Mouse (Mus musculus) forebrain, embryonic 12.5 days (tissue): Measurements from ENCODE around the gene Styk1. TPM values are rescaled to one million over a fixed set of nuclear protein-coding genes. Genes with fewer than 3 reads are reported as not detected.
A peak's percentile ranks its signal among the peaks of the same experiment; 100 is the strongest.
"Not testable (repeated sequence)": the region's sequence is repeated elsewhere in the genome, so short reads cannot be mapped to it uniquely, and the experiment has no call there.

Experiments
- ATAC-seq: fragments of 200-750 bp; cut with Nextera tagmentation; 2 replicates; pipeline ENCODE4 v1.8.0; 2017; ENCODE audit warnings: moderate TSS enrichment; ENCODE audit not compliant: low FRiP score
- H3K27ac ChIP-seq: fragments of 300-500 bp; sonication (generic); 2 replicates; pipeline ENCODE4 v1.5.1; 2016; ENCODE audit warnings: mild to moderate bottlenecking
- H3K27me3 ChIP-seq: fragments of 300-500 bp; sonication (generic); 2 replicates; pipeline ENCODE4 v1.6.1; 2016; ENCODE audit warnings: mild to moderate bottlenecking
- H3K36me3 ChIP-seq: fragments of 300-500 bp; sonication (generic); replicated peaks from 2 replicates; pipeline ENCODE4 v1.6.1; 2016; ENCODE audit warnings: mild to moderate bottlenecking
- H3K4me1 ChIP-seq: fragments of 300-500 bp; sonication (generic); 2 replicates; pipeline ENCODE4 v1.6.1; 2016
- H3K4me2 ChIP-seq: fragments of 300-500 bp; sonication (generic); 2 replicates; pipeline ENCODE4 v1.6.1; 2016; ENCODE audit warnings: mild to moderate bottlenecking, moderate library complexity
- H3K4me3 ChIP-seq: fragments of 300-500 bp; sonication (generic); replicated peaks from 2 replicates; pipeline ENCODE4 v1.5.1; 2016; ENCODE audit warnings: mild to moderate bottlenecking
- H3K9ac ChIP-seq: fragments of 300-500 bp; sonication (generic); 2 replicates; pipeline ENCODE4 v1.6.1; 2016; ENCODE audit warnings: mild to moderate bottlenecking
- H3K9me3 ChIP-seq: fragments of 300-500 bp; sonication (generic); 2 replicates; pipeline ENCODE4 v1.6.1; 2016
- WGBS: fragments of 180-500 bp; shearing (Covaris S2); methylation state at CpG from one replicate; pipeline ENCODE4 v1.1.7; 2016; 5-methylcytosine and 5-hydroxymethylcytosine counted together
- polyA plus RNA-seq: library from polyadenylated mRNA; unstranded; fragments of >200 nt; fragmentation: Nextera tagmentation; extraction: Ambion mirVana; gene quantifications from 2 replicates; pipeline ENCODE4 v1.2.1, GENCODE M21; 2016

Styk1 gene
- polyA plus RNA-seq, 1 experiment from 2014 or later, result 0.83 TPM

DNA sequence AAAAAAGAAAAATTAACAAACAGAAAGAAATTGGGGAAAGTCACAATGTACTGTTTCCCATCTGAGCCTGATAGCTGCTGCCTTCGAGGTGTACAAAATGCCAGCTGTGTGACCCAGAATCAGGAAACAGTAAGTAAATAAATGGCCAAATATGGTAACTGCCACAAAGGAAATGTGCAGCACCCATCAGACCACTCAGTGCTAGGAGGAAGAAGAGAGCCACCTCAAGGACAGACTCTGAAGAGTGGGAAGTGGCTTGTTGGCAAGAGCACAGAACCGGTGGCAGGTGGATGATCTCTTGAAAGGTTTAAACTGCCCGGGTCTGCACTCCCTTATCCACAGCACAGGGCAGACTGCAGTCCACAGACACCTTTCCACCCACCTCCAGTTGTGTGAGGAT lies 45.4 kb downstream of the Styk1 start:
- Histone ChIP-seq H3K9me3 (no peaks in the 10 kb centered on the region), H3K9ac (no peak overlapping the region), H3K4me3 (no peak overlapping the region), H3K27ac (no peak overlapping the region), H3K4me1 (no peaks in the 10 kb centered on the region), H3K4me2 (no peak overlapping the region), H3K27me3 (no peaks in the 10 kb centered on the region), H3K36me3 (no peaks in the 10 kb centered on the region)
- 68% methylated on average over 3 of the region's 3 CpGs for WGBS
- no peak for ATAC-seq

DNA sequence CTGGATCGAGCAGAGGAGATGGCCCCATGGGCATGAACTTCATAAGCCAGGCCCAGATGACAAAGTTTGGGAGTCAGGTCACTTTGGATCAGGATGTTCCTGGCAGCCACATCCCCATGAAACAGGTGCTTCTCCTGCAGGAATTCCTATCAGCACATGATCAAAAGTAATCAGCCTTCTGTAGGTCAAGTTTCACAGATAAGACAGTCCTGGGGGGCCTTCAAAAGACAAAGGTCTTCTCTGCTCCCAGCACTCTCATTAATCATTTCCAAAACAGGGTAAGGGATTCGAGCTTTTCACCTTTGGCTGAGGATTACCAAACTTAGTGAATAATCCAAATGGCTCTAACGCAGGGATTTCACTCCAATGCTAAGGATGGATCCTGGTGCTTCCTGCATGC lies 48.6 kb downstream of the Styk1 start:
- H3K4me2 ChIP-seq, result no peak overlapping the region
- H3K36me3 ChIP-seq, result no peaks in the 10 kb centered on the region
- no peak overlapping the region for H3K9ac ChIP-seq
- H3K4me1 ChIP-seq, result no peaks in the 10 kb centered on the region
- 76% methylated on average over 3 of the region's 3 CpGs for WGBS
- no peaks in the 10 kb centered on the region for H3K27me3 ChIP-seq
- no peaks in the 10 kb centered on the region for H3K9me3 ChIP-seq
- H3K27ac ChIP-seq, result no peak overlapping the region
- no peak overlapping the region for H3K4me3 ChIP-seq
- no peak for ATAC-seq

DNA sequence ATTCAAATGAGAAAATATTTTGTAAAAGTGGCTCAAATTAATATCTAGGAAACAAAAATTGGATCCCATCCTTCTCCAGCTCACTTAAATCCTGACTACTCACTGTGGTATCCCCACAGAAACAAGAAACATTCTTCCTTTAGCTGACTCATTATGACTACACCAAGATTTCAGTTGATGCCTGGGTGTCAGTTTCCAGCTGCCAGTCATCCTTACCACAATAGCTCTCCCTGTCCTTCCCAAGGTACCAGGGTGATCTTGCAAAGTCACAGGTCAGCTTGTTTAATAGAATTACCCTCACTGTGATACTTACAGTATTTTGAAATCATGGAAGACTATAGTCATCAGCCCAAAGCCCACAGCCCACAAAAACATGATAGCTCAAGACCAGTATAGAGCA lies 54.9 kb downstream of the Styk1 start:
- no peak overlapping the region for H3K4me2 ChIP-seq
- no peak overlapping the region for H3K9ac ChIP-seq
- no peaks in the 10 kb centered on the region for H3K36me3 ChIP-seq
- H3K9me3 ChIP-seq, result no peaks in the 10 kb centered on the region
- no peak overlapping the region for H3K27ac ChIP-seq
- H3K27me3 ChIP-seq, result no peaks in the 10 kb centered on the region
- no peaks in the 10 kb centered on the region for H3K4me1 ChIP-seq
- H3K4me3 ChIP-seq, result no peak overlapping the region
- no peak for ATAC-seq

DNA sequence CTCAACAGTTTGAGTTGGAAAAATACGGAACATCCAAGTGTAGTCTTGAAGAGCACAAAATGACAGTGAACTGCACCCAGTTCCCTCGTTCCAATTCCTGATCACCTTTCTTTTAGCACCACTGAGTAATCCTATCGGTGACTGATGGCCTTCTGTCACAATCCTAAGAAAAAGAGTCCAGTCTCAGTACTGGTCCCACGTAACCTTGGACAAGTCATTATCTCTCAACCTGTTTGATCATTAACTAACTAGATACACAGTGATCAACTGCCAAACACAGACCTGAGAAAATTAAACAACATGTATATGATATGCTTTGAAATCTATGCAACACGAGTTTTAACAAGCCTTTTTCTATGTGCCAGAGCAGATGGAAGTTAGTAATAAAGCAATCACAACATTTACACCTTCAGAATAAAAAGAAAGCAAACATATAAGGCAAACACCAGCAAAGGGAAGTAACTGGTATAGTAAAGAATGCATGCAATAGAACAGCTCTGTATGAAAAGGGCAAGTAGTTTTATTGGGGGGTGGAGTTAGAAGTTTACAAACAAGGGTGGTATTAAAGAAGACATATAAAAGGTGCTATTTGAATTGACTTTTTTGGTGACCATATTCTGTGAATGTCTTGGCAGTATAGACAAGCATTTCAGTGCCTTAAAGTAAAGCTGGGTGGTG lies 58.8 kb downstream of the Styk1 start:
- no peaks in the 10 kb centered on the region for H3K9me3 ChIP-seq
- WGBS, result 85% methylated on average over 5 of the region's 5 CpGs
- H3K27ac ChIP-seq, result no peak overlapping the region
- no peak for ATAC-seq
- H3K36me3 ChIP-seq, result no peaks in the 10 kb centered on the region
- H3K4me3 ChIP-seq, result no peak overlapping the region
- no peak overlapping the region for H3K9ac ChIP-seq
- peaks cover 7% of the 10 kb centered on the region for H3K4me1 ChIP-seq
- no peak overlapping the region for H3K4me2 ChIP-seq
- no peaks in the 10 kb centered on the region for H3K27me3 ChIP-seq

DNA sequence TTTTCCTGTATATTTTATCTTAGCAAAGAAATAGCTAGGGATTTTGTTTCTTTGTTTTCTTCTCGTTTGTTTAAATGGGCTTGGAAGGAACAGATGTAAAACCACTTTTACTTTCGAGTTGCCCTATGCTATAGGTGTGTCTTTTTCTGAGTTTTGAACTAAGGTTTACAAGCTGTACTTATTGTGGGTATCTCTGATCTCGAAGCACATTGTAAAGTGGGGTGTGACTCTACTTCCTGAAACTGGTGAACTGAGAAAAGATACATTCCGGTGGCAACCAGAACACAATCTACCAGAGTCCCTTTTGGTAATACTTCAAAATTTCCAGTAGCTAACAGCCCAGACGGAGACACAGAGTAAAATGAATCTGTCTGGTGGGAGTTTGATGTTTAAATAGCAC lies 59.5 kb downstream of the Styk1 start:
- Histone ChIP-seq H3K4me1 (peaks cover 7% of the 10 kb centered on the region), H3K9me3 (no peaks in the 10 kb centered on the region), H3K4me3 (no peak overlapping the region), H3K27ac (no peak overlapping the region), H3K9ac (no peak overlapping the region), H3K27me3 (no peaks in the 10 kb centered on the region), H3K4me2 (no peak overlapping the region), H3K36me3 (no peaks in the 10 kb centered on the region)
- 87% methylated on average over 5 of the region's 5 CpGs for WGBS
- ATAC-seq, result no peak

DNA sequence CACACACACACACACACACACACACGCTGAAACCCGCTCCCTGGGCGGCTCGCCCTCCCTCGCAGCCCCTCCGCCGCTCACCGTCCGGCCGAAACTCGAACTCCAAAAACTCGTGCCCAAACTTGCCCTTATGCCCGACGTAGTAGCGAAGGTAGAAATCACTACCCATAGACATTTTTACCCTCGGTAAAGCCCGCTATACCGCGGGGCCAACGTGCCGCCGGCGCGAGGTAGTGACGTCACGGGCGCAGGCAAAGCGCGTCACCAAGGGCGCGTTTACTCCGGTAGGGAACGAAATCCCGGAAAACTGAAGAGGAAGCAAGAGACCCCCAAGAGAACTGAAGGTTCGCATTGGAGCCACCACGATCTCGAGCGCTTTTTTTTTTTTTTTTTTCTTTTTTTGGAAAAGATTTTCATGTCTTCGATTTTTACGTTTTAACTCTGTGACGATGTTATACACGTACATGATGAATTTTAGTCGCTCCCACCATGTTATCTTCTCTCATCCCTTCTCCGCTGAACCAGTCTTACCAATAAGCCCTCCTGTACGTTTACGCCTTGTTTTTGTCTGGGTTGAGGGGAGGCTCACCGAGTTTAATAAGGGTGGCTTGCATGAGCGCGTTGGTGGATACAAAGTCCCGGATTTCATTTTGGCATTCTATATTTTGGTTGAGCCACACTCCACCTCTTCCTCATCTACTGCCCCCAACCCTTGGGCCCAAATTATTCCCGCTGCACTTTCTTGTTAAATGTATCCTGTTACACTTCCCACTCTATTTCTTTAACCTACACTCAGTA lies 60.2 kb downstream of the Styk1 start, which contains the start of gene Magohb:
Gene Magohb, minus strand, starts transcription at position 254 of the 798 bp plus-strand sequence.
- peak; percentile 93 for ATAC-seq
- H3K4me3 ChIP-seq, result peak within 1 kb of the TSS; percentile 67
- no peaks in the 10 kb centered on the region for H3K27me3 ChIP-seq
- WGBS, result 2% methylated on average over 49 of the region's 51 CpGs
- H3K27ac ChIP-seq, result no peak within 1 kb of the TSS
- H3K9ac ChIP-seq, result peak within 1 kb of the TSS; percentile 66
- no peaks in the 10 kb centered on the region for H3K9me3 ChIP-seq
- H3K4me2 ChIP-seq, result peak within 1 kb of the TSS; percentile 58
- peaks cover 7% of the 10 kb centered on the region for H3K4me1 ChIP-seq
- peaks cover 1% of the 10 kb centered on the region; the same call in 1 of the 2 replicates for H3K36me3 ChIP-seq

DNA sequence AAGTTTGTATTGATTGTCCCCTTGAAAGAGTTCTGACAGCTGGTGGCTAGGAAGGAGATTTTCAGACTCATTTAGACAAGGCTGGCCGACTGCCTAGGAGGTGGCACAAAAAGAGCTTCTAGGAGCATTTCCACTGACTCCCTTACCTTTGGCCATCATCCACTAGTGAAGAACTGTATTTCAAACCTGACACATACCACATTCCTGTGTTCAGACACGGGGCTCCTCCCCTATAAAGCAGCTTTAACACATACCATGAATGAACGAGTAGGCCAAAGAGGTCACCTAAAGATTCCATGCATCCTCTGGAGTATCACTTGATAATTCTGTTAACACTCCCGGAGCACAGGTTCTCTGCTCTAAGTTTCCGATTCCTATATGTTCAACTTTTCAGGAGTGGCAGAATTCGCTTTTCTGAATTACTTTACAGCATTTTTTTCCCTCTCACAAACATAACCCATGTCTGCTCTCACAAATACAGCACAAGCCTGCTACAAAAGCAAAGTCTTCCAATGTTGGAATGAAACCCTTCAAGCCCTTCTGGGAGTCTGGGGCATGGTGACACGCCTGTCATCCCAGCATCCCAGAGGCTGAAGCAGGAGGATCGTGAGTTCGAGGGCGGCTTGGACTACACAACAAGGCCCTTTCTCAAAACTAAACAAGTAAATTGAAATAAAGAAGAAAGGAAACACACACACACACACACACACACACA lies 61.0 kb downstream of the Styk1 start:
- peak overlapping the region; percentile 66 for H3K9ac ChIP-seq
- H3K36me3 ChIP-seq, result peaks cover 5% of the 10 kb centered on the region; the same call in 1 of the 2 replicates
- WGBS, result 23% methylated on average over 10 of the region's 10 CpGs
- H3K4me2 ChIP-seq, result peak overlapping the region; percentile 58
- ATAC-seq, result peak; percentile 49
- H3K4me1 ChIP-seq, result peaks cover 7% of the 10 kb centered on the region
- H3K9me3 ChIP-seq, result no peaks in the 10 kb centered on the region
- peak overlapping the region; percentile 67 for H3K4me3 ChIP-seq
- H3K27ac ChIP-seq, result no peak overlapping the region
- H3K27me3 ChIP-seq, result no peaks in the 10 kb centered on the region

DNA sequence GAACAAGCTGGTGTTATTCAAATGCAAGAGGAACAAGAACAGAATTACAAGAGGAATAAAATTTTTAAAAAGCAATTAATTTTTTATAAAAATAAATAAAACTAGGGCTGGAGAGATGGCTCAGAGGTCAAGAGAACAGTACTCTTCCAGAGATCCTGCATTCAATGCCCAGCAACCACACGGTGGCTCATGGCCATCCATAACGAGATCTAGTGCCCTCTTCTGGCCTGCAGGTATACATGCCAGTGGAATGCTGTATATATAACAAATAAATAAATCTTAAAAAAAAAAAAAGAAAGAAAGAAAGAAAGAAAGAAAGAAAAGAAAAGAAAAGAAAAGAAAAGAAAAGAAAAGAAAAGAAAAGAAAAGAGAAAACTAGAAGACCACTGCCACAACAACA lies 63.0 kb downstream of the Styk1 start:
- Histone ChIP-seq H3K9me3 (no peaks in the 10 kb centered on the region), H3K9ac (no peak overlapping the region), H3K4me2 (no peak overlapping the region), H3K27me3 (no peaks in the 10 kb centered on the region), H3K36me3 (peaks cover 5% of the 10 kb centered on the region), H3K4me3 (no peak overlapping the region), H3K27ac (no peak overlapping the region), H3K4me1 (peaks cover 7% of the 10 kb centered on the region)
- no peak for ATAC-seq
- WGBS, result 17% methylated on average over 2 of the region's 2 CpGs

DNA sequence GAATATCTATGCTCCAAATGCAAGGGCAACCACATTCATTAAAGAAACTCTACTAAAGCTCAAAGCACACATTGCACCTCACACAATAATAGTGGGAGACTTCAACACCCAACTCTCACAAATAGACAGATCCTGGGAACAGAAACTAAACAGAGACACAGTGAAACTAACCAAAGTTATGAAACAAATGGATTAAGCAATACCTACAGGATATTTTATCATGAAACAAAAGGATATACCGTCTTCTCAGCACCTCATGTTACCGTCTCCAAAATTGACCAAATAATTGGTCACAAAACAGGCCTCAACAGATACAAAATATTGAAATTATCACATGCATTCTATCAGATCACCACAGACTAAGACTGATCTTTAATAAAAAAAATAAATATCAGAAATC lies 75.2 kb downstream of the Styk1 start:
- H3K4me2 ChIP-seq, H3K4me3 ChIP-seq, H3K9ac ChIP-seq, H3K9me3 ChIP-seq, H3K4me1 ChIP-seq, H3K27me3 ChIP-seq, H3K36me3 ChIP-seq, H3K27ac ChIP-seq, ATAC-seq: not testable (repeated sequence)
- WGBS, result 94% methylated on average over 2 of the region's 2 CpGs

DNA sequence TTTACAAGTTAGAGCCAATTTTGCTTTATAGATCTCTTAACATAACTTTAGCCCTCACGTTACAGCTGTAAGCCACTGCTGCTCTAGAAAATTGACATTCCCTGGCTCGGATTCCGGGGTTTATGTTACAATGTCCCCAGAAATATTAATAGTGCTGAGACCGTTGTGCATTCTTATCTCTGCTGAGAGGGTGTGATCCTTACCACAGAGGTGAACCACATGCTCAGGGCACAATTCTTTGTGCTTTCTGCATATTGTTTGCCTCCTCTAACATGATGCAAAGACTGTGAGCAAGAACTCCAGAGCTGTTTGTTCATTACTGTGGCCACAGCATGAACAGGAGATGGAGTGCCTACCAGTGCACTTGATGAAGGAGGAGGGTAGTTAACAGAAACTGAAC lies 76.7 kb downstream of the Styk1 start:
- Histone ChIP-seq H3K4me3 (no peak overlapping the region), H3K9ac (no peak overlapping the region), H3K27me3 (no peaks in the 10 kb centered on the region), H3K4me2 (no peak overlapping the region), H3K36me3 (peaks cover 3% of the 10 kb centered on the region), H3K4me1 (no peaks in the 10 kb centered on the region), H3K27ac (no peak overlapping the region), H3K9me3 (no peaks in the 10 kb centered on the region)
- WGBS, result 88% methylated on average over 4 of the region's 4 CpGs
- no peak for ATAC-seq

DNA sequence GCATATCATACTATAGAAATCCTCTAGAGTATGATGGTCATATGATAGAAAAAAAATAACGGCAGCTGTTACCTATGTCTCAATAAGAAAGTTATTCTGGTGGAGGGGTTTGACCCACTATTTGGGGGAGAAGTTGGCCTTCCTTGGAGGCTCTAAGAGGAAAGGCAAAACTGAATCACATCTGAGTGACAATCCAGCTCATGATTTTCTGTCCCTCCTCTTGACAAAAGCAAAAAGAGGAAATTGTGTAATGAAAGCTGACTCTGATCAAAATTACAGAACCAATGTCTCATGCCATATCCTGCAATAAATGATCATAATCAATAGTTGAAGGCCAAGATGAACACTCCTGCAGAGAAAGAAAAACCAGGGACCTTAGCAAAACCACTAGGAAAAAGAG lies 81.1 kb downstream of the Styk1 start:
- 93% methylated on average over 1 of the region's 1 CpGs for WGBS
- Histone ChIP-seq H3K27me3 (no peaks in the 10 kb centered on the region), H3K36me3 (peaks cover 1% of the 10 kb centered on the region), H3K27ac (no peak overlapping the region), H3K4me1 (no peaks in the 10 kb centered on the region), H3K4me3 (no peak overlapping the region), H3K9me3 (no peaks in the 10 kb centered on the region), H3K9ac (no peak overlapping the region), H3K4me2 (no peak overlapping the region)
- ATAC-seq, result no peak

DNA sequence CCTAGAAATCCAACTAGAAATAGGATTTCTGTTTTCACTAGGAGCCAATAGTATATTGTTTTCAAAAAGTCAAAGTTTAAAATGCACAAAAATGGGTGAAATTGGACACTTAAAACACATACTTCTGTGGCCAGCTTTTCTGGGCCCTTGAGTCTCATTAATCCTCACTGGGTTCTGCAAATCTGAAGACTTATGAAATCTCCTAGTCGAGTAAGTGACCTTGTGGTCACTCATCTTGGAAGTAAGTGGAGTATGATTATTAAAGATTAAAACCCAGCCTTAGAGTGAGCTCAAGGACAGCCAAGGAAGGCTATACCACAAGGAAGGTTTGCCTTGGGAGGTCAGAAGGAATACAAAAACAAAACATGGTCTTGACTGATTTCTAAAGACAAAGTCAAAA lies 83.1 kb downstream of the Styk1 start:
- WGBS, result 55% methylated on average over 1 of the region's 1 CpGs
- Histone ChIP-seq H3K9me3 (no peaks in the 10 kb centered on the region), H3K27ac (no peak overlapping the region), H3K36me3 (no peaks in the 10 kb centered on the region), H3K4me3 (no peak overlapping the region), H3K9ac (no peak overlapping the region), H3K4me1 (no peaks in the 10 kb centered on the region), H3K27me3 (no peaks in the 10 kb centered on the region), H3K4me2 (no peak overlapping the region)
- no peak for ATAC-seq
